Mouse (Mus musculus) skeletal muscle tissue, adult 2 months (tissue): Measurements from ENCODE around the gene Best1.
A peak's percentile ranks its signal among the peaks of the same experiment; 100 is the strongest.

Experiments
- DNase-seq: peaks from one replicate; pipeline ENCODE4 v3.0.0-alpha.2; 2012; ENCODE audit warnings: low read depth, low spot score

The Best1 gene

DNA sequence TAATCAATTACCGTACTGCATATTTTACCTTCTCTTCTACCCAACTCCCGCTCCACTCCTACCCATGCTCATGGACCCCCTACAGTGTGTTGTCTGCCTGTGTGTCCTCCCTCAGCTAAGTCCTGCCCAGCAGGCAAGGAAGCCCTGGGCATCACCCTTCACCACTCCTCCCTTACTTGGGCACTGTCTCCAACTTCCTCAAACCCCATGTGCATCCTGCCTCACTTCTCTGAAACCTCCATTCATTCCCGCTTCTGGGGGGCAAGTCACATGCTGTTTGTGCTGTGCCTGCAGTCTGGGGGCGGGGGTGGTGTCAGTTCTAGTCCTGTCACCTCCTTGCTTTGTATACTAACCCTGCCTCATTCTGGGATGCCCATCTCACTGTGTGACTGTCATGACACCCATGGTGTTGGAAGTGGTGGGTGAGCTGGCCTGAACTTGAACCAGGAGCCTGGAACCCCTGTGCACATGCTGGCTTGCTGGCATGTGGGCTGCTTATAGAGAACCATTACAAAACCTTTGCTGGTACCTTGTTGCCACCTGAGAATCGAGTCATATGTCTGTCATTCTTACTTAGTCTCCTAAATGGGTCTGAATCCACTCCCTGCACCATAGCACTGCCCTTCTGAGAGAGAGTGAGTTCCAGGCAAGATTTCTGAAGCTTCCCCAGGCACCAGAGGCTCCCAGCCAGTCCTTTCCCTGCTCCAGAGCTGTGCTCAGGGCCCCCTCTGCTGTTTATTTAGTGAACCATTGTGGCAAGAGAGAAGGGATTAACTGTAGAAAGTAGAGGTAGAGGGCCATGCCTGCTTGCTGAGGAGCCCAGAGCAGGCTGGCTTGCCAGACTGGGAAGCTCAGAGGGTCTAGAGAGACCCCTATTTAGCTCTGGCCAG is 21.2 kb upstream of the Best1 start:
- no peak for DNase-seq

DNA sequence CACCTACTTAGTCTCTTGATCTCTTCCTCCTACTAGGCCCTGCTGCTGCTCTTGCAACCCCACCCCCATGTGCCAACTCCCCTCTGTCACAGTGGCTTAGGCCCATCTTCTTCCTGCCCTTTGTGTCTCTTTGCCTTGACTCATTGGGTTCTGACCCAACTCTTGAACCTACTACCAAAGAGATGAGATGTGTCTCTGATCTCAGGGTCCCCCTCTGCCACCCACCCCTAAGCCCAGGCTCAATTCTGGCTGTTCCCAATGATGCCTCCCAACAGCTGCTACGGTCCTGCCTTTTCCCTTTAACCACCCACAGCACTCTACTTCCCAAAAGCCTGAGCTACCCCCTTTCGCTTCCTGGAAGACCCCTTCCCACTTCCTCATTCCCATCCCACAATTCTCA is 20.5 kb upstream of the Best1 start:
- DNase-seq = no peak

DNA sequence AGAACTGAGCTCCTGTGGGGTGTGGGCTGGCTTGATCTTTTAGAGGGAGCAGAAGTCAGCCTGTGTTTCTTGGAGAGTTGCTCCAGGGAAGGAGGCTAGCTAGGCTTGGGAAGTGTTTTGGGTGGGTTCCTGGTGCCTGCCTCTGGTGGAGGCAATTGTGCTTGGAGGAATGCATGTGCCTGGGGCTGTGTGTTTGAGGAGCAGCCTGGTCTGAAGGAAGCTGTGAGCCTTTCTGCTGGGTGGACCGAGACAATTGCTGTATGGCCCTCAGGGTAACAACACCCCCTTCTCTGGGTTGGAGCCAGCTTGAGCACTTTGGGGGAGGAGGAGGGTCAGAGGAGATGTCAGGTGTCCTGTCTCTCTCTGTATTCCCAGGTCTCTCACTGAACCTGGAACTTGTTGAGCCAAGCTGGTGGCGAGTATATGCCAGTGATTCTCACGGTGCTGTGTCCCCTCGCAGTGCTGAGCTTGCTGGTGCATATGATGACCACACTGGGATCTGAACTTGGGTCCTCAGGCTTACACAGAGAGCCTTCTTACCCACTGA is 17.9 kb upstream of the Best1 start:
- DNase-seq = no peak

DNA sequence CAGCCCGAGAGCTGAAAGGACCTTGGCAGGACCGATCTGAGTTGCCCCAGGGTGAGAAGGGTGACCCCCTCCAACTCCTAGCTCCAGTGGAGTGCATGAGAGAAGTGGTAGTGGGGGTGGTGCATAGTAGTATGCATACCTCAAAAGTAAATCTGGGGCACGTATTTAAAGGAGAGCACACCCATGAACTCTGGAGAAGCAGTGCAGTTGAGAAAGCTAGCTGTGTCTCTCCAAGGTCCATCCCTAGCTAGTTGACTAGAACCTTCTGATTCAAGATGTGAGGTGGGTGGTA is 17.0 kb upstream of the Best1 start:
- no peak for DNase-seq

DNA sequence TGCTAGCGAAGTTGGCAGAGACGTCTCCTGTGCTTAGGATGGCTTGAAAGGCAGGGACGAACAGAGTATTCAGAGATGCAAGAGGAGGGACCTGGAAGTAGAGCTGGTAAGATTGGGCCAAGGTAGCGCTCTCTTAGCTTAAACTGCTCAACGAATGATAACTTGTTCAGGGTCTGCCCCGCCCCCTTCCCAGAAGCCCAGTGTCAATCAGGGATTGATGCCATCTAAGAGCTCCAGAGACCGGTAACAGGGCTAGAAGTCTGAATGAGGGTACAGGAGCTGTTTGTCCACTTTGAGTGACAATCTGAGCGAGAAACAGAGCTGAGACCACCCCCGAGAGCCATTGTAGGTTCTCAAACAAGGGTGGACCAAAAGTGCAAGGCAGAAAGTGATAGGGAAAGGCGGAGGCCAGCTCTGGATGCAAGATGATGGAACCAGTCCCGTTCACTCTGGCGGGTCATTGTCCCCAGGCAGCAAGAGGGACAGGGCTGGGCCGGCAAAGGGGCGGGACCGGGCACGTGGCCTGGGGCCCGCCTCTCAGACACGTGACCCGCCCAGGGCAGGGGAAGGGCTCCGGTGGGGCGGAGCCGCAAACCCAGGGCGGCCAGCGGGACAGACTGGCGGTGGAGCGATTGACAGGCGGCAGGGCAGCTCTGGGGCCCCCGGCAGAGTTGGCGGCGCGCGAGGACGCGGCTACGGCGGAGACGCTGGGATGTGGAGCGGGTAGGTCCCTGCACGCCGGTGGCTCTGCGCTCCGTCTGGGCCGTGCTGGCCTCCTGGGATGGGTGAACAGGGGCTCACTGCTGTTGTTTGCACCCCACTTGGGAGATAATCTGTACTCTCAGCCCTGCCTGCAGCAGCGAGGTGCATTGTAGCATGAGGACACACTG is 16.4 kb upstream of the Best1 start:
- peak; percentile 89 for DNase-seq

DNA sequence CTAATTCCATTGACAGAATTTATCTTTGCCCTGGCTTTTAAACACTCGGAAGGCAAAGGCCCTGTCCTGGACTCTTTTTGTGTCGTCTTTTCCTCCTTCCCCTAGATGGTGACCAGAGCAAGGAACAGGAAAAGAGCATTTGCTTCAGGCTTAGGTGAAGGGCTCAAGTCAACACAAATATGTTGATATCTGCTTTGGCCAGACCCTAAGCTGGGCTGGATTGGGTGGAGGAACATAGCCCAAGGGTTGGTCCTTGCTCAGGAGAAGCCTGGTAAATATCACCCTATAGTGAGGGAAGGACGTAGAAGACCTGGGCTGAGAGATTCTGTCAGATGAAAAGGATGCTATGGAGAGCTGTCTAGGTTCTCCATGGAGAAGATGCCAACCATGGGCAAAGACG is 14.7 kb upstream of the Best1 start:
- DNase-seq = no peak

DNA sequence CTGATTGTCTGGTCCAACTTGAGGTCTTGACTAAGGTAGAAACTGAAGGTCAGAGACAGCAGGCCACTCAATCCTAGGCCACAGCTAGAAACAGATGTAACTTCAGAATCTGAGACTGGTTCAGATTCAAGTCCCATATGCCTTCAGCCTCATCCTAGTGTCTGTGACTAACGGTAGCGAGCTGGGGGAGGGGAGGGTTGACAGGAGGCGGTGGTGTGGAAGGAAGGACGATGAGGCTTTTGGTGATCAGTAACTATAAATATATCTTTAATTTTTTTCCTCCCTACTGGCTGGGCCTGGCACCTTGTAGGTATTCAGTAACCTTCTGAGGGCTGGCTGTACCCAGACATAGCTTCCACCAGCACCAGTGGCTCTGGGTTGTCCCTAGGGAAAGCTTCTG is 14.0 kb upstream of the Best1 start:
- DNase-seq = no peak

DNA sequence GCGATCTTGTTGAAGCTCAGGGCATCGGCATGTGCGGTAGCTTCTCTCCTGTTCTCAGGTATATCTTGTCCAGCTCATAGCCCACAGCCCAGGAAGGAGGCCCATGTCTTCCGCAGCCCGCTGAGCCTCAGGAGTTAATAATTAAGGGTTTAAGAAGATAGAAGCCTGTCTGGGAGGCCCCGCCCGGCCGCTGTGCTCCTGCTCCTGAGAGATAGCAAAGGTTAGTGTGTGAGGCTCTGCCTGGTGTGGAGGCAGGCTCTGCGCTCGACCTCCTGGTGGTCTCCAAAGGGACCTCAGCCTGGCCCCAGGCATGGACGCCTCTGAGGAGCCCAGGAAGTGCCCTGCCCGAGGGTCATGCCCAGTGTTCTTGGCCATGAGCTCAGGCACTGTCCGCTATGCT is 13.4 kb upstream of the Best1 start:
- no peak for DNase-seq

DNA sequence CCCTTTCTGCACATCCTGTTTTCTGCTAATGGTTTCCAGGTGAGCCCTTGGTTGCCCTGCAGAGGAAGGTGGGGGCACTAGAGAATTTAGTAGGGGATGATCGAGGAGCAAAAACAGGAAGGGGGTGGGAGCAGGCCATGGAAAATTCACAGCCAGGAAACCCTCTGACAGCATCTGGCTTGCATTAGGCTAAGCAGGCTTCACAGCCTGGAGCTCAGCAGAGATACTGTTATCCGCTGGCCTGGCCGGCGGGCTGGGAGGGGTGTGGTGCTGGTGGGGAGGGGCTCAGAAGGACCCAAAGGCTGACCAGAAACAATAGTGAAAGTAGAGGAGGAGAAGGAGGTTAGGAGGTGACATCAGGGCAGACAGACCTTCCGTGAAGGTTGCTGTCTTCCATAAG is 12.5 kb upstream of the Best1 start:
- DNase-seq = peak; percentile 75

DNA sequence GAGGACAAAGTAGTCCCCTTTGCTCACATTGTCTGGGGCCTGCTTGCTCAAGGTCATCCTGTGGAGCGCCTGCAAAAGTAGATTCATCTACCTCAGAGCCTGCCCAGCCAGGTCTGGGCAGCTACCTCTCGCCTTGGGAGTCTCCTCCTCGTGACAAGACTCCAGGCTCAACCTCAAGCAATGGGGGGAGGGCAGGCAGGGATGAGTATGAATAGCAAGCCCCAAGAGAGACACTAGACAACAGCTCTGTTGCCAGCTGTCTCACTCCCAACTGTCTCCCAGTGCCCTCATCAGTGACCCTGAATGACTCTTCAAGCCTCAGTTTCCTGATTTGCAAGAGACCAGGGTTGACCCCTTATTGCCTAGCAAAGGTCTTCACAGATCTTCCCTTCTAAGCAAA is 11.9 kb upstream of the Best1 start:
- DNase-seq = peak; percentile 64

DNA sequence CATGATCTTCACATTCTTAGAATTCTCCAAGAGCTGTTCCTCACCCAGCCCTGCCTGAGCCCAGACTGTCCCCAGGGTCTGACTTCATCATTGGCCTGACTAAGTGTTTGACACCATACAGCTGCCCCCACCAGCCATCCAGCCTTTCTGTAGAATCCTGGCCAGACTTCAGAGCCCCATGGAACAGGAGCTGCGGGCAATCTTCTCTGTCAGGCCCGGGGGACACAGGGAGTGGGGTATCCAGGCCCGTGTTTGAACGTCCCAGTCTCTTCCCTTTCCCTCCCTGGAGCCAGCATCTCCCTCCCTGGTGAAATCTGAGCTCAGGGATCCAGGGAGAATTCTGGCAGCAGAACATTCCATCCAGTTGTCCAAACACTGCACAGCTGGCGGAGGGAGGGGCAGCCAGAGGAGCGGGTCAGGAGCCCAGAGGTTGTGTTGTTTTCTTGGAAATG is 11.4 kb upstream of the Best1 start:
- DNase-seq = peak; percentile 75

DNA sequence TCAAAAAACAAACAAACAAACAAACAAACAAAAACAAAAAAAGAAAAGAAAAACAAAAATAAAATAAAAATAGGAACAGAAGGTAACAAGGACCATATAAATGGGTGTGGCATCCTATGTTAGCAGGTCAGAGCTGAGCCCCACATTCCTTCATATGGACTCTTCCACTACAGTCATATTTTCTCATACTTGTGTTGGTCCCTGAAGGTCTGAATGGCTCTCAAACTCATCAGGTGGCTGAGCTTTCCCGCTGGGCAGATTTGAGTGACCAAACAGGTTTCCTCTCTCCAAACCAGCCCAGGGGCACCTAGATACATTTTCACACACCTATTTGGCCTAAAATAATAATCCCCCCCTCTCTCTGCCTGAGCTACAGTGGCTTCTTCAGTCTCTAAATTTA is 10.0 kb upstream of the Best1 start:
- no peak for DNase-seq

DNA sequence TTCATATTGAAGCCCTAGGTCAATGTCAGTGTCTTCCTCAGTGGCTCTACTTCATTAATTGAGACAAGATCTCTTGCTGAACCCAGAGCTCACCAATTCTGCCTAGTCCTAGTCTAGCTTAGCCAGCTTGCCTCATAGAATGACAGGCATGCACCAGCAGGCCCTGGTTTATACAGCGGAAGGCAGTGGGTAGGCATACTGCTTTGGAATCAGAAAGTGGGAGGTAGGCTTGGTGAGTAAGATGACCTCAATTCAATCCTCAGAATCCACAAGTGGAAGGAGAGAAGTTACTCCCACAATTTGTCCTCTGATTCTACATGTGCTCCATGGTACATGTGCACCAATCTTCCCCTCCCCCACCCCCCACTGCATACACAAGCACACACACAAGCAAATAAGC is 2.3 kb upstream of the Best1 start:
- no peak for DNase-seq

DNA sequence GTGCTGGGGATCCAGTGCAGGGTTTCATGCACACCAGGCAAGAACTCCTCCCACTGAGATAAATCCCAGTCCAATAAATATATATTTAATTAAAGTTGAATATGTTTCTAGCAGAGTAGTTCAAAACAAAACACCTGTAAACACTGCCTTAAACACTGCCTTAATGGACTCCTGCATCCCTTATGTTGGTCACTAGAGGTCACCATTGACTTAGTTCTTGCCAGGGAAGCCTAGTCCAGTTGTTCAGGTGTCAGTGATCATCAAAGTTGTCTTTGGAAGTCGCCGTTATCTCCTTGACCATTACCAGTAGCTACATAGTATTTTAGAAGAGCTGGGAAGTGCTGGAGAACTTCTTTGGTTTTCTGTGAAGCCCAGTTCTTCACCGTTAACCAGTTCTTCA is 1.1 kb downstream of the Best1 start:
- DNase-seq = no peak

DNA sequence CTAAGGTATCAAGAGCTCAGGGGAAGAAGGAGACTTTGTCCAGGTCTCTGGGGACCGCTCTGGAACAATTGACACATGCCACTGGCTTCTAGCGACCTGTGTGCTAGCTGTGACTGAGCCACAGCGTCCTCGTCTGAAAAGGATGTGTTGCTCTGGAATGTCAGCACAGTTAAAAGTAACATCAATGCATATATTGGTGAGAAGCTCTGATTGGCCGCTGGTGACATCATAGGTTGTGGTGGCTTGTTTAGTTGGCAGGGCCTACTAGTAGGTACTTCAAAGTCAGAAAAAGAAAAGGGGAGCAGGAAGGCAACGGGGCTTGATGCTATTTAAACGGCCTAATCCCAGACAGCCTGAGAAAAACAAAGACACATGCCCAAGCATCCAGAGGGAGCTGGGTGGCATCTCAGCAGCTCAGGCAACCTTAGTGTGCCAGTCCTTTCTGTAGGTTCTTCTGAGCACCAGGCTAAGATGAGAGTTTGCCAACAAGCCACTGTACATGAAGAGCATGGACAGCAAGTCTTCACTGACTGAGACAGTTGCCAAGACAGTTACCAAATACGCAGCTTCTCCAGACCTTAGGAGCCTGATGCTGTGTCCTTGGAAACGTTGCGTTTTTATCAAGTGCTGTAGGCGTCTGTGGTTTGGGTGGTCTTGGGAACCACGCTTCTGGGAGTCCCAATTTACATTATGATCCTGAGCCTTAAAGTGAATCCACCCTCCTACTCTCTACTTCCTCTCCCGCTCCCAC is 2.5 kb downstream of the Best1 start:
- no peak for DNase-seq

DNA sequence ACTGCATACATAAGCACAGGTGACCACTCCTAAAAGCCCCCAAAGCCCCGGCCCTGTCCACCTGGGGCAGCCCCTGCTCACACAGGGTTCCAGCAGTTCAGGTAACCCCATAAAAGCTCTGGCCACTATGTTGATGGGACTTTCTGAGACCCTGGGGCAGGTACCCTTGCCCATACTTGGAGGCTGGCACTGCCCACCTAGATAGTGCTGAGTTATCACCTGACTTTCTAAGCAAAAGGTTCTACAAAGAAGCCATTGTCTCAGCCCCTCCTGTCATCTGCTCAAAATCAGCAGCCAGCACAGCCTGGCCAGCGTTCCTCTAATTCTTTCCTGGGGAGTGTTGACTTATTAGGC is 3.4 kb downstream of the Best1 start:
- DNase-seq = no peak

DNA sequence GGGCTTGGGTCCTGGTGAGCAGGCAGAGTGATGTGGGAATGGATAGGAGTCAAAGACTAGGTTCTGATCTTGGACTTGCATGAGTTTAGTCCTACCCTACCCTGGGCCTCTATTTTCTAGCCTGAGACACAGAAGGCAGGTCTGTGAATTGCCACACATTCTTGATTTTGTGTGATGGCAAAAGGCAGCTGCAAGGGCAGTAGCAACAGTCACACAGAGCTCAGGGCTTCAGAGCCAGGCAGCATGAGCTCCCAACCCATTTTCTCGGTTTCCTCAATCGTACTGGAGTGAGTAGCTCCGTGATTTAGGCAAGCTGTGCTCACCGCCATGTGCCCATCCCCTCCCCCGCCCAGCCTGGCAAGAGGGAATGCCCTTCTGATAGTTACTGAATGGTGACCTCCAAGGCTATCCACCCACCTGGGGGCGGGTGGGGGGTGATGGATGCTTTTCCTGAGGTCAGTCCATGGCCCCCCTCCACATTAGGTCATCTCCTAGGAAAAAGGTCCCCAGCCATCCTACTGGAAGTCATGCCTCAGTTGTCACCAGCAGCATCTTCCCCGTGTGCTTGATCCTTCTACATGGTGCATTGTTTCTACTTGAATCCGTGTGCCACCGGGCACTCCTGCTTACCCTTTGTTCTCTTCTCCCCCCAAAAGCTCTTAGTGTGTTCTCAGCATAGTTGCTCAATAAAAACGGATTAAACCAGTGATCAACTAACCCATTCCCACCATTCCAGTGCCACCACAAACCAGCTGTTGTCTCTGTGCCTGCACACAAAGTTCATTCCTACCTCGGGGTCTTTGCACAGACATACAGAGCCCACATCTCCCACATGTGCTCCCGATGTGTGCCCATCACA is 4.0 kb downstream of the Best1 start:
- no peak for DNase-seq

DNA sequence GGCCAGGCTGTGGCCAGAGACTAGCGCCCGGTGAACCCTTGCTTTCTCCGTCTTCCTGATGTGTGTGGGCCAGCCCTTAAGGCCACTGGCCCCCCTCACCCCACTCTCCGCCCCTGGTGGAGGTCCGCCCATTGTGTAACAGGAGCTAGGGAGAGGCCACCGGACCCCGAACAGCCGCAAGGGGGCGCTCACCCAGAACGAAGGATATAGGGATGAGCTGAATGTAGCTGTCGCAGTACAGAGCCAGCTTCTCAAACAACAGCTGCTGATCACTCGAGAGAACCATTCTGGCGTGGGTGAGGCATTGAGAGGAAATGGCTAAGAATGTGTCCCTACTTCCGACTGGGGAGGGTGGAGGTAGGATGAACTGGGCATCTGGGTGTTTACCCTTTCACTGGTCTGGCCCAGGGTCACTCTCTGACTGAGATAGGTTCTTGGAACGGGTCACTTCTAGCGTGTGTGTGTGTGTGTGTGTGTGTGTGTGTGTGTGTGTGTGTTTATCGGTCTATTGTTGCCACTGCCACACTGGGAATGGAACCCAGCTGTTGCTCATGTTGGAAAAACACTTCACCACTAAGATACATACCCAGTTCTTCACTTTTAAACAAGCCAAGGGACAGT is 8.3 kb downstream of the Best1 start:
- peak; percentile 81 for DNase-seq

DNA sequence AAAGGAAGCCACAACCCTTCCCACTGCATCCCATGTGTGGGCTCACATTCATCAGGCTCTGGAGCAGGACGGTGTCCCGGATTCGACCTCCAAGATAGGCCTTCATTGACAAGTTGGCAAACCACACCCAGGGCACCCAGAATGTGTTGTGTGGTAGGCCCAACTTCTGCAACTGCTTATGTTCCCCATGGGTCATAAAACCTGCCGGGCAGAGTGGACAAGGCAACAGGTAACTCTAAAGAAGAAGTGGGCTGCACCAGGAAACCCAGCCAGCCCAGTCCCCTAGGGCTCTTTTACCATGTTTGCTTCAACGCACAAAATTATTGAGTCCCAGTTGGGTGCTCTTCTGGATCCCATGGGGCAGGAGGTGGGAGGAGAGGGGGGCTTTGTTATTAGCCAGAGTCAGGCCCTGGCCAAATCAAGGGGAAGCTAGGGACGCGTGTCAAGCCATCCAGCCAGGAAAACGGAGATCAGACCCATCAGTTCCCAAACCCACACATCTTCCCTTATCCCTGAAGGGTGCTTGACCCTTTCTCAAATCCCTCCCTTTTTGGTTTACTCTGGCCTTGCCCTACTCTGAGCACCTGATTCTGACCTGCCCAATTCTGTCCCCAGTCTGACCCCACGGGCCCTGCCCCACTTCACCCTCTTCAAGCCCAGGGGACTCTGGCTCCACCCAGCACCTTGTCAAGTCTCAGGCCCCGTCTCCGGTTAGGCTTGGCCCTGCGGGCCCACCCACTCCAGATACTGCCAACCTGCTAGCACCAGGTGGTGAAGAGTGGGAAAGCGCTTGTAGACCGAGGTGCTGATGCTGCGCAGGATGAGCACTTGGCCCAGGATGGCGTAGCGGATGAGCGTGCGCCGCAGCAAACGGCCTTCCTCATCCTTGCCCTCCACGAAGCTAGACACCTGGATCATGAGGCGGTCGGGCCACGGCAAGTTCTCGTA is 9.1 kb downstream of the Best1 start:
- no peak for DNase-seq
